Mouse (Mus musculus) CH12.LX (cell line): ENCODE data around the gene Jarid2. TPM values are rescaled to one million over a fixed set of nuclear protein-coding genes. Genes with fewer than 3 reads are reported as not detected.

ENCODE experiments used
- DNase-seq: peaks from one replicate; pipeline ENCODE4 v3.0.0-alpha.2; 2013; ENCODE audit errors: extremely low read depth
- H3K27ac ChIP-seq: 2 replicates; pipeline ENCODE4 v1.5.1; 2012; ENCODE audit warnings: low read depth, mild to moderate bottlenecking, control low read depth, moderate library complexity; ENCODE audit not compliant: insufficient read depth
- H3K27me3 ChIP-seq: replicated peaks from 2 replicates; pipeline ENCODE3; 2012; ENCODE audit warnings: inconsistent platforms
- H3K36me3 ChIP-seq, 2 experiments: replicated peaks in 1 of 2; 2 replicates each; pipeline versions ENCODE3 to v1.6.1; 2012; ENCODE audit warnings: inconsistent platforms in 1 of 2, low read length in 1 of 2, mild to moderate bottlenecking in 1 of 2, mixed read lengths in 1 of 2, moderate library complexity in 1 of 2; ENCODE audit not compliant: control insufficient read depth in 1 of 2, insufficient read depth in 1 of 2
- H3K4me1 ChIP-seq, 2 experiments: 2 replicates each; pipeline ENCODE4 v1.6.1; 2012; ENCODE audit warnings: inconsistent platforms in 1 of 2, moderate library complexity in 1 of 2; ENCODE audit not compliant: insufficient read depth in 2 of 2, control insufficient read depth in 1 of 2
- H3K4me2 ChIP-seq: 2 replicates; pipeline ENCODE4 v1.6.1; 2012; ENCODE audit warnings: low read depth, mild to moderate bottlenecking, control low read depth; ENCODE audit not compliant: poor library complexity, insufficient read depth, severe bottlenecking
- H3K4me3 ChIP-seq, 3 experiments: fragments of 150-350 bp in 1 of 3; sonication (generic) in 1 of 3; replicated peaks in 1 of 3; 2 replicates each; pipeline versions ENCODE3 to v1.5.1; 2011 to 2012; ENCODE audit warnings: low read depth in 2 of 3, low read length in 2 of 3, mild to moderate bottlenecking in 2 of 3, moderate library complexity in 2 of 3, control low read depth in 1 of 3, improper control_type of control experiment in 1 of 3, inconsistent platforms in 1 of 3, mixed read lengths in 1 of 3; ENCODE audit not compliant: poor library complexity in 1 of 3
- H3K79me2 ChIP-seq: replicated peaks from 2 replicates; pipeline ENCODE4 v1.6.1; 2012; ENCODE audit warnings: mild to moderate bottlenecking, moderate library complexity; ENCODE audit not compliant: control insufficient read depth, poor library complexity, insufficient read depth, severe bottlenecking; ENCODE audit errors: extremely low read depth
- H3K9ac ChIP-seq: 2 replicates; pipeline ENCODE4 v1.6.1; 2012; ENCODE audit warnings: low read depth, mild to moderate bottlenecking, control low read depth, moderate library complexity; ENCODE audit not compliant: insufficient read depth
- H3K9me3 ChIP-seq: replicated peaks from 2 replicates; pipeline ENCODE3; 2012; ENCODE audit warnings: low read length, inconsistent platforms, mixed read lengths
- CHD2 ChIP-seq: IDR thresholded peaks from 2 replicates; pipeline ENCODE4 v1.6.1; 2011; ENCODE audit warnings: low read length, improper control_type of control experiment
- CTCF ChIP-seq, 2 experiments: IDR thresholded peaks in 1 of 2; conservative IDR thresholded peaks in 1 of 2; 2 replicates each; pipeline ENCODE4 v1.5.1; 2011 to 2012; ENCODE audit warnings: low read depth in 2 of 2, low read length in 2 of 2, improper control_type of control experiment in 1 of 2, inconsistent platforms in 1 of 2, mild to moderate bottlenecking in 1 of 2, moderate library complexity in 1 of 2
- E2F4 ChIP-seq: IDR thresholded peaks from 2 replicates; pipeline ENCODE4 v1.6.1; 2011; ENCODE audit warnings: low read depth, low read length, improper control_type of control experiment; ENCODE audit not compliant: insufficient replicate concordance
- GABPA ChIP-seq: IDR thresholded peaks from 2 replicates; pipeline ENCODE4 v1.6.1; 2012; ENCODE audit warnings: low read depth, low read length, improper control_type of control experiment, inconsistent platforms; ENCODE audit not compliant: insufficient replicate concordance
- HCFC1 ChIP-seq: IDR thresholded peaks from 2 replicates; pipeline ENCODE4 v1.6.1; 2012; ENCODE audit warnings: low read depth, mild to moderate bottlenecking, inconsistent platforms, low read length, improper control_type of control experiment
- IRF4 ChIP-seq: IDR thresholded peaks from 2 replicates; pipeline ENCODE4 v1.6.1; 2014; ENCODE audit warnings: low read depth, mild to moderate bottlenecking, inconsistent platforms, low read length, improper control_type of control experiment
- JUN ChIP-seq: IDR thresholded peaks from 2 replicates; pipeline ENCODE4 v1.6.1; 2011; ENCODE audit warnings: low read depth, mild to moderate bottlenecking, low read length, improper control_type of control experiment, moderate library complexity; ENCODE audit not compliant: insufficient read depth
- MAFK ChIP-seq: IDR thresholded peaks from 2 replicates; pipeline ENCODE4 v1.6.1; 2011; ENCODE audit warnings: low read length, improper control_type of control experiment; ENCODE audit not compliant: insufficient replicate concordance
- MAX ChIP-seq: IDR thresholded peaks from 2 replicates; pipeline ENCODE4 v1.6.1; 2011; ENCODE audit warnings: low read length, improper control_type of control experiment
- MAZ ChIP-seq: IDR thresholded peaks from 2 replicates; pipeline ENCODE4 v1.6.1; 2012; ENCODE audit warnings: low read depth, mild to moderate bottlenecking, inconsistent platforms, low read length, improper control_type of control experiment, moderate library complexity
- MYC ChIP-seq: IDR thresholded peaks from 2 replicates; pipeline ENCODE4 v1.6.1; 2011; ENCODE audit warnings: low read depth, mild to moderate bottlenecking, improper control_type of control experiment, low read length
- PAX5 ChIP-seq: IDR thresholded peaks from 2 replicates; pipeline ENCODE4 v1.6.1; 2012; ENCODE audit warnings: low read length, inconsistent platforms, mixed read lengths
- POLR2AphosphoS2 ChIP-seq: IDR thresholded peaks from 2 replicates; pipeline ENCODE4 v1.6.1; 2011; ENCODE audit warnings: low read depth, low read length, improper control_type of control experiment
- RAD21 ChIP-seq: IDR thresholded peaks from 2 replicates; pipeline ENCODE4 v1.6.1; 2011; ENCODE audit warnings: low read depth, mild to moderate bottlenecking, low read length, improper control_type of control experiment, moderate library complexity
- SIN3A ChIP-seq: IDR thresholded peaks from 2 replicates; pipeline ENCODE4 v1.6.1; 2012; ENCODE audit warnings: low read length, improper control_type of control experiment, inconsistent platforms
- TBP ChIP-seq: conservative IDR thresholded peaks from 2 replicates; pipeline ENCODE4 v1.6.1; 2011; ENCODE audit warnings: low read depth, low read length, improper control_type of control experiment
- UBTF ChIP-seq: IDR thresholded peaks from 2 replicates; pipeline ENCODE4 v1.6.1; 2012; ENCODE audit warnings: low read depth, mild to moderate bottlenecking, inconsistent platforms, low read length, improper control_type of control experiment, moderate library complexity
- USF1 ChIP-seq: IDR thresholded peaks from 2 replicates; pipeline ENCODE4 v1.6.1; 2014; ENCODE audit warnings: low read depth, mild to moderate bottlenecking, inconsistent platforms, low read length, improper control_type of control experiment
- USF2 ChIP-seq: conservative IDR thresholded peaks from 2 replicates; pipeline ENCODE4 v1.6.1; 2011; ENCODE audit warnings: low read depth, low read length, improper control_type of control experiment
- ZKSCAN1 ChIP-seq: IDR thresholded peaks from 2 replicates; pipeline ENCODE4 v1.6.1; 2012; ENCODE audit warnings: low read depth, inconsistent platforms, low read length, improper control_type of control experiment, borderline replicate concordance
- dilution Hi-C: fragments of 300-500 bp; cut with MboI; formaldehyde crosslinking; loops from 2 replicates; pipeline ENCODE4 v1.14.3; 2020; ENCODE audit warnings: low sequenced_read_pairs; ENCODE audit not compliant: extremely low pct_unique_long_range_greater_than_20kb, extremely low pct_ligation_motif_present
- in situ Hi-C: fragments of 300-500 bp; cut with MboI; formaldehyde crosslinking; loops from 3 replicates; pipeline ENCODE4 v1.14.3; 2019; ENCODE audit warnings: low sequenced_read_pairs, low pct_ligation_motif_present, low pct_unique_long_range_greater_than_20kb, mixed read lengths
- polyA plus RNA-seq: library from polyadenylated mRNA; unstranded; fragments of >175 nt; gene quantifications from 2 replicates; pipeline ENCODE4 v1.2.1, GENCODE M21; 2012; ENCODE audit warnings: low read depth; ENCODE audit not compliant: insufficient read length
- total RNA-seq, 2 experiments: library from RNA; depleted of rRNA; stranded (reverse); fragments of 300-350 nt in 1 of 2; fragments of >200 nt in 1 of 2; gene quantifications; 2 replicates each; pipeline ENCODE4 v1.2.3; 2012 to 2014

The Jarid2 gene
- total and polyA plus RNA-seq, 3 experiments = 4.5 to 10.9 (median 7.8) TPM

DNA sequence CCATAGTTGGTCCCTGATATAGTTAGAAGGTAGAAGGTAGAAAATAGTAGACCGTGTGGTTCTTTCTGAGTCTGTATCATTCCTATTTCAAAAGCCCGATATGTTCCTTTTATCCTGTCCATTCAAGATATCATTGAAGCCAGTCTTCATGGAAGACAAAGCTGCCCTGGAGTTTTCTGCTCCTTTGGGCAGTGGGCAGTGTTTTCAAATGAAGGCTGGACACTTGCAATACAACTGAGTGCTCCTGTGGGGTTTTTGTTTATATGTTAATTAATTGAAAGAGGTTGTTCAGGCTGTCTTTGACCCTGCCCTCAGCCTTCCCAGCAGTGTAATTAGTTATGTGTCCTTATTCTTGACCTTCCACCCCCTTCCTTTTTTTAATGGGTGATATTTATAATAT is 122.2 kb downstream of the Jarid2 start:
- no peak for DNase-seq
- in situ Hi-C loops = no loop called here
- H3K9ac ChIP-seq = no peak overlapping the region
- H3K79me2 ChIP-seq = no peaks in the 10 kb centered on the region
- TF ChIP-seq MAX = no peak
- TF ChIP-seq, all 38 proteins: peak for 0
- Histone ChIP-seq H3K36me3 (peaks cover 0 to 20% of the 10 kb centered on the region in 2 experiments), H3K4me3 (no peak overlapping the region), H3K27ac (no peak overlapping the region), H3K4me1 (peaks cover 0 to 4% of the 10 kb centered on the region in 2 experiments; a peak in 1 of 4 replicates), H3K9me3 (no peaks in the 10 kb centered on the region), H3K4me2 (no peak overlapping the region), H3K27me3 (no peaks in the 10 kb centered on the region)
- dilution Hi-C loops = no loop called here

DNA sequence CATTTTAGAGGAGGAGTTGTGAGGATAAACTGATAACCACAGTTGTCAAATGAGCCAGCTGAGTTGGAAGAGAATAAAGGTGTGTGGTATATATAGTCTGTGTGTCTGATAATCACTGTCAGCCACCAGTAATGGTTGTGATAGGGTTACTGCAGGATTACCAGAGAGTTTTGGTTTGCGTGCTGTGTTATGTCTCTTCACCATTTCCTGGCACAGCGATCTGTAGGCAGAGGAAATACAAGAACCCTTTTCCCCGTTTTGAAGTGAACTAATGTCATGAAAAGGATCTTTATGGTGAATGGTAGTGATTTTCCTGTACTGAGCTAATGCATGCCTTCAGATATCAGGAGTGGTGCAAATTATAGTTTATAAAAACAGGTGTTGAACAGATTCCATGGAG is 122.8 kb downstream of the Jarid2 start:
- dilution Hi-C loops (no loop called here), in situ Hi-C loops (no loop called here)
- Histone ChIP-seq H3K4me2 (no peak overlapping the region), H3K4me1 (peaks cover 0 to 4% of the 10 kb centered on the region in 2 experiments; a peak in 1 of 4 replicates), H3K9ac (no peak overlapping the region), H3K9me3 (no peaks in the 10 kb centered on the region), H3K79me2 (no peaks in the 10 kb centered on the region), H3K4me3 (no peak overlapping the region), H3K27ac (no peak overlapping the region), H3K36me3 (peaks cover 0 to 20% of the 10 kb centered on the region in 2 experiments), H3K27me3 (no peaks in the 10 kb centered on the region)
- TF ChIP-seq USF1 = no peak
- no peak for TF ChIP-seq MYC
- TF ChIP-seq SIN3A = no peak
- TF ChIP-seq MAFK = no peak
- TF ChIP-seq CTCF (conservative IDR thresholded peaks at IDR 0.05 in 1 of 2, IDR thresholded peaks at IDR 0.05 in 1 of 2; ENCODE audit: low read depth in 2 of 2, low read length in 2 of 2) = no peak
- no peak for TF ChIP-seq MAX
- no peak for TF ChIP-seq GABPA
- no peak for TF ChIP-seq JUN
- TF ChIP-seq E2F4 = no peak
- no peak for TF ChIP-seq POLR2AphosphoS2
- TF ChIP-seq TBP = no peak
- TF ChIP-seq HCFC1 = no peak
- no peak for TF ChIP-seq USF2
- TF ChIP-seq ZKSCAN1 = no peak
- no peak for TF ChIP-seq UBTF
- TF ChIP-seq IRF4 = no peak
- no peak for TF ChIP-seq RAD21
- TF ChIP-seq PAX5 = no peak
- no peak for TF ChIP-seq MAZ
- TF ChIP-seq CHD2 = no peak
- DNase-seq = no peak
